Mouse (Mus musculus): ENCODE data around the gene Rassf8.

The Rassf8 gene

GRCm38 (mm10) chr6:145823103-145823502 lies 76.6 kb downstream of the Rassf8 start:
- DNase-seq (ENCODE audit: low read depth) = no peak

- DNase-seq (ENCODE audit: low read depth) = no peak
These were observed 77.2 kb downstream of the Rassf8 start for GRCm38 (mm10) chr6:145823588-145824234.

- no peak for DNase-seq (ENCODE audit: low read depth)
These were observed 79.8 kb downstream of the Rassf8 start for GRCm38 (mm10) chr6:145826305-145826704.

- DNase-seq (ENCODE audit: low read depth) = no peak
These were observed 82.7 kb downstream of the Rassf8 start for GRCm38 (mm10) chr6:145829062-145829835.

GRCm38 (mm10) chr6:145830117-145830516 lies 83.6 kb downstream of the Rassf8 start:
- peak; percentile 37 for DNase-seq (ENCODE audit: low read depth)

GRCm38 (mm10) chr6:145830617-145831016 lies 84.1 kb downstream of the Rassf8 start:
- no peak for DNase-seq (ENCODE audit: low read depth)

- DNase-seq (ENCODE audit: low read depth) = no peak
These were observed 86.4 kb downstream of the Rassf8 start for GRCm38 (mm10) chr6:145832927-145833326.

GRCm38 (mm10) chr6:145835359-145835758 lies 88.8 kb downstream of the Rassf8 start:
- DNase-seq (ENCODE audit: low read depth) = no peak

GRCm38 (mm10) chr6:145845611-145846010 lies 99.1 kb downstream of the Rassf8 start:
- no peak for DNase-seq (ENCODE audit: low read depth)

GRCm38 (mm10) chr6:145846076-145846475 lies 99.5 kb downstream of the Rassf8 start:
- no peak for DNase-seq (ENCODE audit: low read depth)

- DNase-seq (ENCODE audit: low read depth) = no peak
These were observed 100.4 kb downstream of the Rassf8 start for GRCm38 (mm10) chr6:145846948-145847347.

GRCm38 (mm10) chr6:145847661-145848060 lies 101.1 kb downstream of the Rassf8 start:
- DNase-seq (ENCODE audit: low read depth) = no peak

- DNase-seq (ENCODE audit: low read depth) = no peak
These were observed 104.2 kb downstream of the Rassf8 start for GRCm38 (mm10) chr6:145850789-145851188.

- DNase-seq (ENCODE audit: low read depth) = no peak
These were observed 105.4 kb downstream of the Rassf8 start for GRCm38 (mm10) chr6:145851956-145852355.

GRCm38 (mm10) chr6:145852708-145853107 lies 106.2 kb downstream of the Rassf8 start:
- DNase-seq (ENCODE audit: low read depth) = no peak

- no peak for DNase-seq (ENCODE audit: low read depth)
These were observed 107.0 kb downstream of the Rassf8 start for GRCm38 (mm10) chr6:145853356-145854079.

GRCm38 (mm10) chr6:145854756-145855155 lies 108.2 kb downstream of the Rassf8 start:
- DNase-seq (ENCODE audit: low read depth) = no peak

- peak; percentile 79 for DNase-seq (ENCODE audit: low read depth)
These were observed 109.4 kb downstream of the Rassf8 start for GRCm38 (mm10) chr6:145855720-145856551.

- DNase-seq (ENCODE audit: low read depth) = no peak
These were observed 110.9 kb downstream of the Rassf8 start for GRCm38 (mm10) chr6:145857428-145857827.

GRCm38 (mm10) chr6:145858414-145858813 lies 111.9 kb downstream of the Rassf8 start:
- no peak for DNase-seq (ENCODE audit: low read depth)

GRCm38 (mm10) chr6:145860350-145860749 lies 113.8 kb downstream of the Rassf8 start:
- DNase-seq (ENCODE audit: low read depth) = no peak

Data from c-Kit-positive CD71-negative TER-119-negative erythroid progenitor cells, embryonic 14.5 days (primary cell).